Mouse (Mus musculus) regulatory T cell (primary cell): ENCODE results near the gene Hbp1.

ENCODE experiments used
- in situ Hi-C: fragments of 300-600 bp; cut with MboI, MseI; formaldehyde crosslinking; loops from one replicate; pipeline ENCODE4 v1.15.1; 2025; ENCODE audit warnings: high pct_unique_total_duplicates

Gene Hbp1

DNA sequence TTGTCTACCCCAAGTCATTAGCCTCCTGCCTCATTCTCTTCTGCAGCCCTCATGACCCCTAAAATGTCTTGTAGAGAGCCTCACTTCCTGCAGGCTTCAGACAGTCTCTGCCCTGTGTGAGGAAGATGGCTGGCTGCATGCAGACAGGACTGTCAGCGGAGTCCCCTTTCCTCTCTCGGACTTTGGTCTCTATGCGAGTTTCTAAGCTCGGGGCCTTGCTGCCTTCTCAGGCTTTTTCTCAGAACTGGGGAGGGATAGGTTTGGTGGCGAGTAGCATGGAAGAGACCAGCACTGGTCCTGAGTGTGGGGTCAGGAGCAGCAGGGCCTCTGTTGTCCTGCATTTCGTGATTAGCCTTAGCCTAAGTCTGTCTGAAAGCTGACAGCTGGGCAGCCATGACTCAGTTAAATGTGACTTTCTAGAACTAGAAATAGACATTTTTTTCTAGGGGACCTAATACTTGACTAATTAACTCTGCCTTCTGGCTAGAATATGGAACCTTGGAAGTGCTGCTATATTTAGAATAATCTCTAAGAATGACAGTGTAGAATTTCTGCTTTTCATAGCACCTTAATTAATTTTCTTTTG, 37.3 kb downstream of the Hbp1 start:
- in situ Hi-C loops: no loop called here

DNA sequence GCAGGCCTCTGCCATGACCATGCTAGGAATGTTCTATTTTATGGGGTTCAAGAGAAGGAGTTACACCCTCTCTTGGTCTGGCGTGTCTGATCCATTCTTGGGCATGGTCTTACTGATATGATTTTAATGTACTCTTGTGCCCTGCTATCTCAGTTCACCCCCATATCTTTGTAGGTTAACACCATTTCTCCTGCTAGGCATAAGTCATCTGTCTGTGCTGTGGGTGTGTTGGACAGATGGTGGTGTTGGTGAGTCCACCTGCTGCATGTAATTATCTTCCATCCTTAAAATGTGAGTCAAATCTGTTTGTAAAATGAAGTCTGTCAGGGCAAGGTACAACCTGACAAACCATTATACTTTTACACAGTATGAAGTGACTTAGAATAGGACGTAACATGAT, 42.9 kb downstream of the Hbp1 start:
- in situ Hi-C loops: no loop called here

DNA sequence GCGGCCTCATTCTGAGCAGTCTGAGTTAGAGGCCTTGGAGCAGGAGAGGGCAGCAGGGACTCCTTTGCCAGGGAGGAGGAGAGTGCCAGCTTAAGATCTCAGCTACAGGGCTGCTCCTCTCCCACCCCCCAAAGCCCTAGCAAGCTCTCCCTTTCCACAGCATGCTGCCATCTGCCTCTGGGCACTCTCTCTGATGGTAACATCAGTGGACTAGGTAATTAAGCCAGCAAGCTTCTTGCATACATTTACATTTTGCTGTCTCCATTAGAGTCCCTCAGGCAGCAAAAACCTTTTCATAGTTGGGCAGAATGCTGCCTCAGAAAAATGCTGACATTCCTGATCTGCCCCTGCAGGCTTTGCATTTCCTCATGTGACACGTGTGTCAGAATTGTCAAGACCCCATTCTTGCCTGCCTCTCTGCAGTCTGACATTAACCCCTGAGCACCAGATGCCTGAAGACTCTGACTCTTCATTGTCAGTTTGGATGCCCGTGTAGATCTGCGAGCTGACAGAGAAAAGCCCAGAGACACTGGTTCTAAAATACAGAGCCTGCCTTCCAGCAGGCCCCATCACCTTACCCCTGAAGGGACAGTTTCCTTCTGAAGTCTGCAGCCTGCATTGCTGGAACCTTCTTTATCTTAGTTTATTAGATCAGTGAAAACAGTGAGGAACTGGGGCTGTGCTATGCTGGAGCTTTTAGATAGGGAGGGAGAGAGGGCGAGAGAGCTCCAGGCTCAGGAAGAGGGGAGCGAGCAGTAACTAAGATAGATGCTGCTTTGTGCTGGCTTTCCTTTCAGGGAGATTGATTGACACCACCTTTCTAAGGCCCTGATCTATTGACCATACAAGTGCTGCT, 44.4 kb downstream of the Hbp1 start:
- in situ Hi-C loops: no loop called here

DNA sequence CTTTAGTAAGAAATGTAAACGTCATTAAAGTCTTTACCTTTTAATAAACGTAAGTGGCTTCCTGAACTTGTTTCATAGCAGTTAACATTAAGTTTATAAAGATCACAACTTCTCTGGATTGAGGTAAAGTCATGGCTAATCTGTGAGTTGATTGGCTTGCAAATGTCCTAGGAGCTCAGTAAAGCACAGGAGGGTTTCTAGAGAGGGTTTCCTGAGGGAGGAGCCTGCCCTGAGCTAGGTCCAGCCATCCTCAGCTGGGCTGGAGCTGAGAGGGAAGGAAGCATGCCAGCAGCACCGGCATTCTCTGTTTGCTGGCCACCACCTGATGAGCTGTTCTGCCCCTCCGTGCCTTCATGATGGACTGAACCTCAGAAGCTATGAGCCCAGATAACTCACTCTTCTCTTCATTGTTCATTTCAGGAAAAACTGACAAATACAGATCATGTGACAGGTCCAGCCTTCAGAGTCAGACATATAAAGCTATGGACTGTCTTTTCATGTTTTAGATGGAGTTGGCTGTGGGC, 49.9 kb downstream of the Hbp1 start:
- in situ Hi-C loops: no loop called here

DNA sequence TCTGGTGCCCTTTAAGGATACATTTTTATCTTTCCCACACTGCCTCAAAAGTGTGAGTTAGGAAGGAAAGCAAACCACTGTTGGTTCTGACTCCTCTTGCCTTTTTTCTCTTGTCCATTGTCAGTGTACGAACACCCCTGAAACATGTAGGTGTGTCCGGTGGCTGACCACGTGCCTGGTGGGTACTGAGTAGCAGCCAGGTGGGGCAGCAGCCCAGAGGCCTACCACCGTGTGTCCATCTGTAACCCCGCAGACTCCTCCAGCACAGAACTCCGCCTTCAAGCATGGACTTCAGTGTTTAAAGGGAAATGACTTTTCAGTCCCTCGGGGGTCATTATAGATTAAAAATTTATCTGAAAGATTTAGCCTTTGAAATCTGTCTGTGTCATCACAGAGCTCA, 52.9 kb downstream of the Hbp1 start:
- in situ Hi-C loops: no loop called here

DNA sequence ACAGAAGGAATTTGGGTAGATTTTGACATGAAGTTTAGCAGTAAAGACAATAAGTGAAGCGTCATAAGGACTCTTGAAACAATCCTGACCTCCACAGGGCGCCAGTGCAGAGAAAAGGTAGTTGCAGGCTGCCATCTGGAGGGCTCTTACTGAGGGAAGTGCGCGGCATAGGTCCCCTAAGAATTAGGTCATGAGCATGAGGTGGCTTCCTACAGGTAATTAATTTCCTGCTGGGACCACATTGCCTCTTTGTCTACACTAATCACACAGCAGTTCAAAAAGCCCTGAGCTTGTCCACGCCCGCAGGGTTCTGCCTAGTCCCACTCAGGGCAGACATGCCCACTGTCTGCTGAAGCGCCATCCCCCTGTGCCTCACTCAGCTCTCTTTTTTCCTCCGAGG, 53.3 kb downstream of the Hbp1 start:
- in situ Hi-C loops: no loop called here

DNA sequence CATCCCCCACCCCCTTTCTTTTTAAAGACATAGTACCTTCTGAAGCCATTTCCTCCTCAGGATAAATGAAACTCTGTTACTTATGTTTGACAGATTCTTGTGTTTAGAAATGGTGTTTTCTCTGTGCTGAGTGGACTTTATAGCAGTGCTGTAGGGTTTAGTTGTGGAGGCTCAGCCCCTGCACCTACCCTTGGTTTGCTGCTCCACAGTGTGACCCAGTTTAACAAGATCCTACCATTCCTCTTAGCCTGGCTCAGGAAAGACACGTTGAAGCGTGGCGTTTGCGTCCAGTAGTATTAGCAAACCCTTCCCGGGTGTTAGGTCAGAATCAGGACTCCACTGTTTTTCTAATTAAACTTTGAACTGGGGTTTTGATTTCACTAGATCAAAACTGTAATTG, 54.0 kb downstream of the Hbp1 start:
- in situ Hi-C loops: no loop called here

DNA sequence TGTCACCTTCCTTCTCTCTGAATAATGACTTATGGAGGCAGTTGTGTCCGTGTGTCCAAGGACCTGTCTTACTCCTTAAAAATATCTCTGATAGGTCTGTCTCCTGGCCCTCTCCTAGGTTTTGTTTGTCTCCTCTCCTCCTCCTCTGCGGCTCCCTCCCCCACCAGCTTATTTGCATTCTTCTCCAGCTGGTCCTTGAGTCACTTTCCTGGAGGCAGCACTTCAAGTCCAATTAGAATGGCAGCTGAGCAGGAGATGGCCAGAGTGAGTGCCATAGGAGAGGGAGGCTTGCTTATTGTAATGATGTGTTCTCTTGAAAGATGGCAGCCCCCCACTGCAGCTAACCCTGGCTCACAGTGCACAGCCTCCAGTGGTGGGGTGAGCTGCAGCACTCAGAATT, 54.4 kb downstream of the Hbp1 start:
- in situ Hi-C loops: no loop called here

DNA sequence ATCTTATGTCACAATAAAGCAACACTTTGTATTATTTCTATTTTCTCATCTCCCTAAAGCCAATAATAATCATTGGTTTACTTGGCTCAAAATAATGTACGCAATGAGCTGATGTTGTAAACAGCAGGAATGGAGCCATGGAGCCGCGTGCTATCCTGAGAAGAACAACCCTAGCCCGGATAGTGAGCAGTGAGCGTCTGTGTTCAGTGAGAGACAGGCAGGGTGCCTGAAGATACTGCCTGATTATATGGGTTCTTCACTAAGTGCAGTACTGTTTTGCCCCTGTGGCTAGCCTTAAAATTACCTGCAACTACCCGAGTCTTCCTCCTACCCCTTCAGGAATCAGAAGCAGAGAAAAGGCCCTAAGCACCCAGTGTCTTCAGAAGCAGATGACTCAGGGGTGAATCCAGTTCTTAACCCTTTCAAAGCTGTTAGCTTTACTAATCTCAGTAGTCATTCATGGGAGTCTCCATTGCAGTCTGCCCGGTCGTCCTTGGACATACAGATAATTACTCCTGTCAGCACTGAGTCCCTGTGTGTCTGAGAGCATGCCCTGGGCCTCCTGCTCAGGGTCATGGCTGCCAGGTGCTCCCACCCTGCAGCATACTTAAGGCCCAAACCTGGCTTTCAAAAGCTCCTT, 55.1 kb downstream of the Hbp1 start:
- in situ Hi-C loops: no loop called here

DNA sequence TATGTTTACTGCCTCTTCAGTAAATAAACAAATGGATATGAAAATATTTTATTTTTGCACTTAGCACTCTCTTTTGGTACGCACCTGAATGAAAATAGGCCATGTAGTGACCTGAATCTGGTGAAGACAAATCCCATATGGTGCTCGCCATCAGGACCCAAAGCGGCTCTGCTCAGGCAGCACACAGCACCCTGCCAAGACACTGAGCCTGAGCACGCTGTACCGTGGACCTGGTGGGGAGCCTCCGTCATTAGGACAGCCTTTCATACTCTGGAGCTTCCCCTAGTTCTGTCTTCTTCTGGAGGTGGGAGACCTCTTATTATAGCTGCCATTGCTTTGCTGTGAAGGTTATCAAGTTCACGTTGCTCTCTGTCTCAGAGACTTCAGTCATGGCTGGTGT, 57.6 kb downstream of the Hbp1 start:
- in situ Hi-C loops: no loop called here

DNA sequence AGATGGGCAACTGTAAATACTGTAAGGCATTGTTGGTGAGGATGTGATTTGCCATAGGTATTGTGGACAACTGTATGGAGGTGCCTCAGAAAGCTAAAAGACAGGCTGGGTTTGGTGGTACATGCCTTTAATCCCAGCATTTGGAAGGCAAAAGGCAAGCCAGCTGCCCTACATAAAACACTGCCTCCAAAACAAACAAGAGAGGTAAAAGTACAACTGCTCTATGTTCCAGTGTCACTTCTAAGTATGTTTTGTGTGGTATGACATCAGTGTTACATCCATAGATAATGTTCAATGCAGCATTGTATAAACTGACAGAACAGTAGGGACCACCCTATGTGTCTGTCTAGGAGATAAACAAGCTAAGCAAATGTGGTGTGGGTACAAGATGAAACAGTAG, 58.3 kb downstream of the Hbp1 start:
- in situ Hi-C loops: no loop called here

DNA sequence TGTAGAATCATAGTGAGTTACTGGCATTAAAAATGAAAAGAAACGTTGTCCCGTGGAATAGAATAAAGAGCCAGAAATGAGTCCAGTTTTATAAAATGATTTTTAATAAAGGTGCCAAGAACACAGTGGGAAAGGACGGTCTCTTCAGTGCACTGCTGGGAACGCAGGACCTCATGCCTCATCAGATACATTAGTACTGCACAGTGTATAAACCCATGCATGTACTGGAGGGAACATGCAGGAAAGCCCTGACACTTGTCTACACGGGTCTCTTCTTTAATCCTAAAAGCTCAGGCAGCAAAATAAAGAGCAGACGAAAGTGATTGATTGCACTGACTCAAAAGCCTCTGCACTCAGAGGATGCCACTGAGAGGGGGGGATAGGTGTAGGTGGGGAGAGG, 59.6 kb downstream of the Hbp1 start:
- in situ Hi-C loops: no loop called here

DNA sequence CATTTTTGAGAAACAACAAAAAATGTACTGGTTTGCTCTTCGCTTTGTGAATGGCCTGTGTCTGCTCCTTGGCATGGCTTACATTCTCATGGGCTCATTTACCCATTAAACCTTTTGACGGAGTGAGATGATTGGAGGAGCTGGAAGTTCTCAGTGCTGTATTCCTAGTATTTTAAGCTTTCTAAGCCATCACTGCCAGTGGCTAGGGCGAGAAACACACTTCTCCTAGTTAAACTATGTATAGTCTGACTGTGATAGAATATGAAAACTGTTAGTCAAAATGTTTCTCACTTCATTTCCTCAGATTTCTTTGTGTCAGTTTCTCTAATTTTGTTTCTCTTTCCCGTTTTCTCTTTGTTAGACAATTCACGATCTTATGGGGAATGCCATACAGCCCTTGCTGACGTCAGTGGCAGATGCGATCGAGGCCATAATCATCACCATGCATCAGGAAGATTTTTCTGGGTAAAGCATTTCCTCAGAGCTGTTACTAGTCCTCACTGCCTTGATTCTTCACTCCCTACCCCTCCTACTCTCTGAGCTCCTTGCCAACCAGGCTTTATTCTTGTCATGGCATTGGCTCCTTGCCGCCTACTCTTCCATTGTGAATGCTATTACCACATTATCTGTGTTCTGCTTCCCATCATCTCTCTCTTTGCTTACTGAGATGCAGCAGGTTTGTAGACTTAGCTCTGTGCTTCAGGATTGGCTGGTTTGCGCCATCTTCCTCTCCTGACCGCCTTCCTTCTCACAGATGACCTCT, 64.3 kb downstream of the Hbp1 start:
- in situ Hi-C loops: loop anchor here (5.0 kb wide), 1 partner anchor 36 kb away; no protein-coding TSS in a partner anchor

DNA sequence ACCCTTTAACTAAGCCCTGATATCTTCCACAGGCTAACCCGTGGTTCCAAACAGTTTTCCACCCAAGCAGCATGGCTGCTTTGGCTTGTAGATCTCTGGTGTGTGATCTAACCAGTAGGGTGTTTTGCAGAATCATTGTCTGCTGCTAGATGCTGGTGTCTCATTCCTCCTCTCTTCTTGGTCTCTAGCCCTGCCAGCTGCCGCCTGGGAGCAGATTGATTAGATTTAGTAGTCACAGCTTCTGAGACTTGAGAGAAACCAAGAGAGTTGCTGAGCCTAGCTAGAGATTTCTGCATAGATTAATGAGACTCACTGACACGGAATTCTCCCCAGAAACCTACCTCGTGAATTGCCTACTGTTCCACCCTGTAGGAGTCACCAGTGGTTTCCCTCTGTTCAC, 65.3 kb downstream of the Hbp1 start:
- in situ Hi-C loops: loop anchor here (5.0 kb wide), 1 partner anchor 37 kb away; no protein-coding TSS in a partner anchor

DNA sequence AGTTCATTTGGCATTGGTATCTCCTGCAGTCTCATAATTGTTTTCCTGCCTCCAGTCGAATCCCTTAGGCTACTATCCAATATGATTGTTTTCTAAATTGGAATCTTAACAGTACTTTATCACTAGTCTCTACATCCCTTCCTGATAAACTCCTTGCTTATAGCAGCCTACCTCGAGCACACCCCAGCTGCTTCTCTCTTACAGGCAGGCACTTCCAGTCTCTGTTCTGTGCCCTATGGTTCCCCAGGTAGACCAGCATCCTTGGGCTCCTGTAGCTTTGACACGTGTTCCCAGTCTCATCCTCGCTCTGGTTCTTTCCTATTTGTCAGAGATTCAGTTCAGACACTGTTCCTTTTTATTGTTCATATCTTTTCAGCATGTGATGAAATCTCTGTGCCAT, 66.0 kb downstream of the Hbp1 start:
- in situ Hi-C loops: no loop called here

DNA sequence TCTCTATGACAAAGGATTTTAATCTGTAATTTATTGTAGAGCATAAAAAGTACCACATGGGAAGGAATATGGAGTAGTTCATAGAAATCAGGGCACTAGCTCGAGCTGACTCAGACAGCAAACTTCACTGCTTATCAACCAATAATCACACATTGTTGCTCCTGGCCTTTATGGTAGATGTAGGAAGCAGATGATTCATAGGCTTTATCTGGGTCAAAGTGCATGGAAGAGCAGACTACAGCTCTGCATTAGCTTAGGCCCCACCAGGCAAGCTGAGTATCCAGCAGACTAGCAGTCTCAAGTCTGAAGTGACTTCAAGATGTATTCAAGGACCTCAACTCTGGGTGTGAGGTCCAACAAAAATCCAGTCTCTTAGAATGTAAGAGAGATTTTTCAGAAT, 67.6 kb downstream of the Hbp1 start:
- in situ Hi-C loops: no loop called here

DNA sequence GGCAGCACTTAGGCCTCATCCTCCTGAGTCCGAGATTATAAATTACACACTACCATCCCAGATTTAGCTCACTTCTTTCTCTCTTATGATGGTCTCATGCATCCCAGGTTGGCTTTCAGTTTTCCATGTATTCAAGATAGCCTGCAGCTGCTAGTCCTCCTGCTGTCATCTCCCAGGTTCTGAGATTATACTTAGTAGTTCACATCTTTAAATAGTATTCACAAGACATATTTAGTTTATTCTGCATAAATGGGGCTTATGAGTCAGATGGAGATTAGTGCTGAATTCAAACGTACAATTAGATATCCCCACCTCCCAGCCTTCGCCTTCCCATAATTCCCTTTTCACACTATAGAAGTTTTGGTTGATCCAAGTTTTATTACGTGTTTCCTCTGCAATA, 73.6 kb downstream of the Hbp1 start:
- in situ Hi-C loops: no loop called here
